Mouse (Mus musculus): ENCODE data around the gene Robo1.

GRCm38 (mm10) chr16:72307537-72308330, at the start of gene Robo1:
- TF ChIP-seq CTCF (conservative IDR thresholded peaks at IDR 0.05; ENCODE audit: insufficient read depth, insufficient read length, low read depth, low read length): no peak
- no peak for TF ChIP-seq POLR2A (IDR thresholded peaks at IDR 0.05; ENCODE audit: low read depth, low read length)
